Mouse (Mus musculus) liver, adult 2 months (tissue): ENCODE results near the gene Cacna1a. TPM values are rescaled to one million over a fixed set of nuclear protein-coding genes. Genes with fewer than 3 reads are reported as not detected.

ENCODE experiments used
- DNase-seq: peaks from one replicate; pipeline ENCODE4 v3.0.0-alpha.2; 2011; ENCODE audit warnings: low read depth, low spot score; ENCODE audit errors: extremely low read depth
- H3K27ac ChIP-seq: fragments of 200-500 bp; replicated peaks from 2 replicates; pipeline ENCODE4 v1.5.1; 2012; ENCODE audit warnings: low read depth, mild to moderate bottlenecking, control low read depth, inconsistent platforms, low read length; ENCODE audit not compliant: insufficient read depth
- H3K27me3 ChIP-seq: fragments of 200-500 bp; 2 replicates; pipeline ENCODE4 v1.6.1; 2012; ENCODE audit warnings: mild to moderate bottlenecking, moderate library complexity, low read length, inconsistent platforms; ENCODE audit not compliant: control insufficient read depth, insufficient read depth
- H3K36me3 ChIP-seq: fragments of 200-500 bp; 2 replicates; pipeline ENCODE4 v1.6.1; 2012; ENCODE audit warnings: low read length, inconsistent platforms; ENCODE audit not compliant: control insufficient read depth, insufficient read depth
- H3K4me1 ChIP-seq: fragments of 200-500 bp; 2 replicates; pipeline ENCODE4 v1.6.1; 2011; ENCODE audit warnings: low read length; ENCODE audit not compliant: control insufficient read depth, insufficient read depth
- H3K4me3 ChIP-seq: fragments of 200-500 bp; 2 replicates; pipeline ENCODE4 v1.5.1; 2011; ENCODE audit warnings: low read depth, mild to moderate bottlenecking, control low read depth, low read length, moderate library complexity; ENCODE audit not compliant: insufficient read depth
- H3K79me2 ChIP-seq: fragments of 200-500 bp; 2 replicates; pipeline ENCODE4 v1.6.1; 2012; ENCODE audit warnings: inconsistent platforms, mild to moderate bottlenecking, low read length, moderate library complexity; ENCODE audit not compliant: control insufficient read depth, insufficient read depth
- H3K9ac ChIP-seq: fragments of 200-500 bp; 2 replicates; pipeline ENCODE4 v1.6.1; 2012; ENCODE audit warnings: low read depth, mild to moderate bottlenecking, control low read depth, inconsistent platforms, low read length
- CTCF ChIP-seq: fragments of 200-500 bp; IDR thresholded peaks from 2 replicates; pipeline ENCODE4 v1.5.1; 2011; ENCODE audit warnings: low read depth, low read length, control low read depth
- POLR2A ChIP-seq: fragments of 200-500 bp; IDR thresholded peaks from 2 replicates; pipeline ENCODE4 v1.6.1; 2011; ENCODE audit warnings: low read length, control low read depth; ENCODE audit not compliant: insufficient read depth; ENCODE audit errors: extremely low read depth
- WGBS: fragments of 180-500 bp; shearing (Covaris S2); methylation state at CpG from one replicate; pipeline ENCODE4 v1.1.7; 2018; 5-methylcytosine and 5-hydroxymethylcytosine counted together
- polyA plus RNA-seq: library from polyadenylated mRNA; depleted of rRNA; stranded (reverse); fragments of >200 nt; gene quantifications from 2 replicates; pipeline ENCODE4 v1.2.3, GENCODE M21; 2012
- total RNA-seq: library from RNA; depleted of rRNA; stranded (reverse); fragments of >200 nt; gene quantifications from 2 replicates; pipeline ENCODE4 v1.2.3, GENCODE M21; 2014

Gene Cacna1a
- total and polyA plus RNA-seq, 2 experiments, result 0.28 to 3.2 TPM

DNA sequence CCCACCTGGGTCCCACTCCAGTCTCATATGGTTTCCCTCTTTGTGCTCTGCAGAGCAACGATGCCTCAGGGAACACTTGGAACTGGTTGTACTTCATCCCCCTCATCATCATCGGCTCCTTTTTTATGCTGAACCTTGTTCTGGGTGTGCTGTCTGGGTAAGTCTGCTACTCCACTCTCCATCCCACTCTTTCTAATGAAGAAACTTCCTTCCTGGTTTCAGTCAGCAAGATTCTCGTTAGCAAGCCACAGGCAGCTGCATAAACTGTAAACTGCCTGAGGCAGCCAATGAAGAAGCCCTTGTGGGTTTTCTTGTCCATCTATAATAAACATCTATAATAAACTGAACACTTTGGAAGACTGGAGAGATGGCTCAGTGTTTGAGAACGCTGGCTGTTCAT is 145.1 kb downstream of the Cacna1a start:
- Histone ChIP-seq H3K79me2 (no peaks in the 10 kb centered on the region), H3K9ac (no peak overlapping the region), H3K4me3 (no peak overlapping the region), H3K27me3 (no peaks in the 10 kb centered on the region), H3K27ac (no peak overlapping the region), H3K4me1 (no peaks in the 10 kb centered on the region), H3K36me3 (no peaks in the 10 kb centered on the region)
- DNase-seq, result no peak
- TF ChIP-seq POLR2A, result no peak
- TF ChIP-seq CTCF, result no peak
- WGBS, result 65% methylated on average over 4 of the region's 4 CpGs

DNA sequence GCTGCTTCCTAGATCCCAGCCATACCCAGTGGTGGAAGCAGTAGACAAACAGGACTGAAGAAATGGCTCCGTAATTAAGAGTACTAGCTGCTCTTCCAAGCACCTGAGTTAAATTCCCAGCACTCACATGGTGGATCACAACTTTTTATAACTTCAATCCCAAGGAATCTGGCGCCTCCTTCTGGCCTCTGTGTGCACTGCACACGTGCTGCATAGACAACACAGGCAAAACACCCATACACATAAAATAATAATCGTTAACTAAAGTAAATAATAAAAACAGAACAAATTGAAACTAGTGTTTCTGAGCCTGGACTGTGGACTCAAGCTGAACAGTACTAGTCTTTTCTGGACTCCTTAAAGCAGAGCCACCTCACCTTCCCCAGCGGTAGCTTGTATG is 148.7 kb downstream of the Cacna1a start:
- H3K36me3 ChIP-seq, result no peaks in the 10 kb centered on the region
- no peak overlapping the region for H3K4me3 ChIP-seq
- no peak for TF ChIP-seq POLR2A
- no peak for TF ChIP-seq CTCF
- H3K27me3 ChIP-seq, result no peaks in the 10 kb centered on the region
- no peak overlapping the region for H3K27ac ChIP-seq
- no peak overlapping the region for H3K9ac ChIP-seq
- no peaks in the 10 kb centered on the region for H3K4me1 ChIP-seq
- no peak for DNase-seq
- WGBS, result 83% methylated on average over 5 of the region's 5 CpGs
- H3K79me2 ChIP-seq, result no peaks in the 10 kb centered on the region

DNA sequence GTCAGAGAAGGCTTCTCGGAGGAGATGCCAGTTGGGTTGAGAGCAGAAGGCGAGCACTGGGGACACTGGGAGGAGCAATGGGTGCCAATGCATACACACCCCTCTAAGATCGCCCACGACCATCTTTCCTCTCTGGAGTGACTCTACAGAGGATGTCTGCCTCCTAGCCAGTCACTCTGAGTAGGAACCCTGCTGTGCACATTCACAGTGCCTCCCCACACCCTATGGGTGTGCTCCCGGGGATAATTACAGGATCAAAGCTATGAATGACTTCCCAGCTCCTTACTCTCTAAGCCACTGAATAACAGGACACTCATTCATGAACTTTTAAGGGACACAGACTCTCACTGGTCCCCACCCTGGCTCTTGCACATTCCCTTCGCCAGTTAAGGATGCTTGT is 151.1 kb downstream of the Cacna1a start:
- Histone ChIP-seq H3K4me1 (no peaks in the 10 kb centered on the region), H3K9ac (no peak overlapping the region), H3K27ac (no peak overlapping the region), H3K4me3 (no peak overlapping the region), H3K36me3 (no peaks in the 10 kb centered on the region), H3K79me2 (no peaks in the 10 kb centered on the region), H3K27me3 (no peaks in the 10 kb centered on the region)
- 54% methylated on average over 6 of the region's 6 CpGs for WGBS
- no peak for DNase-seq
- TF ChIP-seq CTCF (no peak), POLR2A (no peak)

DNA sequence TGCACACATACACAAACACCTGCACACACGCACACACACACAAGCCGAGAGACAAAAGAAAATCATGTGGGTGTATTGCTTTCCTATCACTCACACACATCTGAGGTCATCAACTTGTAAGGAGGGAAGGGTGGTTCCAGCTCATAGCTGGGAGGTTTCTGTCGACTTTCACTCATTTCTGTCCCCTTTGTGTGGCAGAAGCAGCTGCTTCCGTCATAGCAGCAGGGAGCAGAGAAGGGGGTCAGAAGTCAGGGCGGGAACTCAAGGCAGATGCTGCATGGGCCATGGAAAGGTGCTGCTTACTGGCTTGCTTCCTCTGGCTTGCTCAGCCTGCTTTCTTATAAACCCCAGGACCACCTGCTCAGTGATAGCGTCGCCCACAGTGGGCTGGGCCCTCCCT is 154.2 kb downstream of the Cacna1a start:
- no peak for DNase-seq
- no peaks in the 10 kb centered on the region for H3K79me2 ChIP-seq
- H3K27ac ChIP-seq, result no peak overlapping the region
- H3K9ac ChIP-seq, result no peak overlapping the region
- WGBS, result 77% methylated on average over 7 of the region's 7 CpGs
- no peaks in the 10 kb centered on the region for H3K27me3 ChIP-seq
- no peak overlapping the region for H3K4me3 ChIP-seq
- H3K4me1 ChIP-seq, result no peaks in the 10 kb centered on the region
- TF ChIP-seq POLR2A, result no peak
- no peak for TF ChIP-seq CTCF
- H3K36me3 ChIP-seq, result no peaks in the 10 kb centered on the region

DNA sequence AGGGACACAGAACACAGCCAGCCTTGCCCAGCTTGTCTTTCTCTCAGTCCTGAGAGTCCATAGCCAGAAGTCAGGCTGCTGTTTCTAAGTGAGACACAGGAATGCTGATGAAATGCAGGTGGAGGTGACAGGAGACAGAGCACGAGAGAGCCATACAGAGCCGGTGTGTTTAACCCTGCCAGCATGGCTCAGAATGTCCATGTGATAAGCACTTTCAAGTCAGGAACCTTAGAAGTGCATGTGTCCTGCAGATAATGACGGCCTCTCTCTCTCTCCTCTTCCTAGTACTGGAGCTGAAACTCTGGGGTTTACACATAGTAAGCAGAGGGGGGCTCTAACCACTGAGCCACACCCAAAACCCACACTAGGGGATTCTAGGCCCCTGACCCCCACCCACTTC is 157.3 kb downstream of the Cacna1a start:
- 61% methylated on average over 3 of the region's 3 CpGs for WGBS

GRCm38 (mm10) chr8:84552457-84552856 is 164.2 kb downstream of the Cacna1a start:
- WGBS, result 66% methylated on average over 4 of the region's 4 CpGs
- Histone ChIP-seq H3K9ac (no peak overlapping the region), H3K27me3 (no peaks in the 10 kb centered on the region; the same call in 1 of the 2 replicates), H3K79me2 (no peaks in the 10 kb centered on the region), H3K27ac (no peak overlapping the region), H3K4me3 (no peak overlapping the region), H3K4me1 (no peaks in the 10 kb centered on the region), H3K36me3 (no peaks in the 10 kb centered on the region)
- TF ChIP-seq CTCF (no peak), POLR2A (no peak)
- DNase-seq, result no peak

More for the DNA sequence above, 157.3 kb downstream of the Cacna1a start:
- no peaks in the 10 kb centered on the region for H3K79me2 ChIP-seq
- DNase-seq, result no peak
- H3K27ac ChIP-seq, result no peak overlapping the region
- H3K36me3 ChIP-seq, result no peaks in the 10 kb centered on the region
- H3K4me3 ChIP-seq, result no peak overlapping the region
- no peak for TF ChIP-seq CTCF
- TF ChIP-seq POLR2A, result no peak
- no peaks in the 10 kb centered on the region for H3K4me1 ChIP-seq
- no peaks in the 10 kb centered on the region; the same call in 1 of the 2 replicates for H3K27me3 ChIP-seq
- H3K9ac ChIP-seq, result no peak overlapping the region
